Mouse (Mus musculus): ENCODE measurements around the gene Nudcd3.

- TF ChIP-seq CTCF (IDR thresholded peaks at IDR 0.05; ENCODE audit: low read depth), result no peak
- no peak for TF ChIP-seq EP300 (IDR thresholded peaks at IDR 0.05; ENCODE audit: low read depth)
Measured at GRCm38 (mm10) chr11:6230012-6230411, 29.8 kb upstream of the Nudcd3 start, which contains the start of gene Npc1l1.
